Mouse (Mus musculus): ENCODE results near the gene Phlpp1.

- TF ChIP-seq POLR2A (IDR thresholded peaks at IDR 0.05; ENCODE audit: insufficient read depth, low read depth, low read length) (no peak), CTCF (IDR thresholded peaks at IDR 0.05; ENCODE audit: insufficient read depth, low read depth, low read length) (no peak)
These were observed 16.4 kb upstream of the Phlpp1 start for GRCm38 (mm10) chr1:106155087-106155567.
